Mouse (Mus musculus) hindbrain, embryonic 14.5 days (tissue): ENCODE data around the gene Prrt2. TPM values are rescaled to one million over a fixed set of nuclear protein-coding genes. Genes with fewer than 3 reads are reported as not detected.

Experiments
- ATAC-seq: fragments of 200-750 bp; cut with Nextera tagmentation; 2 replicates; pipeline ENCODE4 v1.8.0; 2017; ENCODE audit warnings: moderate number of reproducible peaks, mild to moderate bottlenecking, moderate TSS enrichment, moderate library complexity; ENCODE audit not compliant: low FRiP score
- DNase-seq: peaks from one replicate; pipeline ENCODE4 v3.0.0-alpha.2; 2015; ENCODE audit warnings: low spot score
- H3K27ac ChIP-seq: fragments of 300-500 bp; sonication (generic); 2 replicates; pipeline ENCODE4 v1.5.1; 2014; ENCODE audit warnings: mild to moderate bottlenecking, moderate library complexity
- H3K27me3 ChIP-seq: fragments of 300-500 bp; sonication (generic); 2 replicates; pipeline ENCODE4 v1.6.1; 2014; ENCODE audit warnings: mild to moderate bottlenecking, low read length, mixed read lengths; ENCODE audit not compliant: control insufficient read depth, insufficient read depth
- H3K36me3 ChIP-seq: fragments of 300-500 bp; sonication (generic); replicated peaks from 2 replicates; pipeline ENCODE4 v1.6.1; 2014; ENCODE audit not compliant: control insufficient read depth, insufficient read depth
- H3K4me1 ChIP-seq: fragments of 300-500 bp; sonication (generic); replicated peaks from 2 replicates; pipeline ENCODE4 v1.6.1; 2014; ENCODE audit warnings: antibody characterized with exemption, low read length, mixed read lengths; ENCODE audit not compliant: control insufficient read depth, insufficient read depth
- H3K4me2 ChIP-seq: fragments of 300-500 bp; sonication (generic); replicated peaks from 2 replicates; pipeline ENCODE4 v1.6.1; 2014; ENCODE audit warnings: mild to moderate bottlenecking, moderate library complexity
- H3K4me3 ChIP-seq: fragments of 300-500 bp; sonication (generic); replicated peaks from 2 replicates; pipeline ENCODE4 v1.5.1; 2014; ENCODE audit warnings: mild to moderate bottlenecking, low read length
- H3K9ac ChIP-seq: fragments of 300-500 bp; sonication (generic); 2 replicates; pipeline ENCODE4 v1.6.1; 2014
- H3K9me3 ChIP-seq: fragments of 300-500 bp; sonication (generic); 2 replicates; pipeline ENCODE4 v1.6.1; 2016; ENCODE audit warnings: low read length; ENCODE audit not compliant: control insufficient read depth
- WGBS: fragments of 180-500 bp; shearing (Covaris S2); extraction: QIAGEN DNeasy Blood & Tissue Kit; methylation state at CpG from one replicate; pipeline ENCODE4 v1.1.7; 2014; 5-methylcytosine and 5-hydroxymethylcytosine counted together
- polyA plus RNA-seq: library from polyadenylated mRNA; unstranded; fragments of >200 nt; fragmentation: Nextera tagmentation; extraction: Ambion mirVana; gene quantifications from 2 replicates; pipeline ENCODE4 v1.2.1, GENCODE M21; 2014

Prrt2 gene
- polyA plus RNA-seq, 1 experiment from 2014 or later, result 46.7 TPM

DNA sequence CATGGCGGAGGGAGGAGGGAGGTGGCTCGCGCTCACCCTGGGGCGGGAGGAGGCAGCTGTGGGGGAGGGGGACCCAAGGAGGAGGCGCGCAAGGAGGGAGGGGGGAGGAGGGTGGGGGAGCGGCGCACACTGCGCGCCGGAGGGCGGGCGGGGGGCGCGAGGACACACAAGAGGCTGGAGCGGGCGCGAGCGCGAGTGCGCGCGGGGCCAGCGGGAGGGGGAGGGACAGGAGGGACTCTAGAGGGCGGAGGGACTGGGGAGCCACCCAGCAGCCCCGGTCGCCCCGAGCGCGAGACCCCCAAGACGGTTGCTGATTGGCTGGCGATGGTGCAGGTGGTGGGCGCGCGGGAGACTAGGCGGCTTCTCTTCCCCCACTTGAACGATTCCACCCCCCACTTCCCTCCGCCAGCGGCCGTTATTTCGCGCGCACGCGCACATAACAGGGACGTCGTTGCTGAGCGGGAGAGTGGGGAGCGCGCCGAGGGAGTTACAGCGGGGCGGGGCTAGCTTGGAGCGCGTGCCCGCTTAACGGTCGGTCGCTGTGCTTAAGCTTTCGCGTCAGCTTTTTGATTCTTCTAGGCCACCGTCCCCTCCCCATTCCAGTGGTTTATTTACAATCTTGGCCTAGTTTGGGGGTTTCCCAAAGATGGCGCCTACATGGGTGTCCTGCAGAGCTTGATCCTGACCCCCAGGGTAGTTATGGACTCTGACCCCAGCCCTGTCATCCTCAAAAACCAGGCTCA is 6.1 kb upstream of the Prrt2 start, which contains the start of gene Maz:
Gene Maz, minus strand, starts transcription at position 54 of the 743 bp plus-strand sequence.
- Histone ChIP-seq H3K27ac (peak within 1 kb of the TSS; percentile 100), H3K4me2 (peak within 1 kb of the TSS; percentile 90), H3K4me1 (peaks cover 33% of the 10 kb centered on the region), H3K9me3 (no peaks in the 10 kb centered on the region), H3K27me3 (no peaks in the 10 kb centered on the region), H3K9ac (peak within 1 kb of the TSS; percentile 99), H3K4me3 (peak within 1 kb of the TSS; percentile 92), H3K36me3 (peaks cover 30% of the 10 kb centered on the region)
- peak; percentile 93 for ATAC-seq
- under 1% methylated on average over 52 of the region's 63 CpGs for WGBS
- DNase-seq, result peak; percentile 100

DNA sequence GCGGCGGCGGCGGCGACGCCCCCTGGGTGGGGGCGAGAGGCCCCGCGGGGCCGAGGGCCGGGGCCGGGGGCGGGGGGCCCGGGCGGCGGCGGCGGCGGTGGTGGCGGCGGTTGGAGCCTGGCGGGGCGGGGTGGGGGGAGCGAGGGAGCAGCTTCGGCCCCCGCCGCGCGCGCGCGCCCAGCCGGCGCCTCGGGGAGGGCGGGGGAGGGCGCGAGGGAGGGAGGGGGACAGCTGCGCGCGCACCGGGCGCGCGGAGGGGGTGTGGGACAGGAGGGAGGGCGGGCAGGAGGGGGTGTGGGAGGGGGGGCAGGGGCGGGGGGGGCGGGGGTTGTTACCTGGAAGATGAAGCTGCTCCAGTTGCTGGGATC is 5.6 kb upstream of the Prrt2 start:
- Histone ChIP-seq H3K4me1 (peaks cover 35% of the 10 kb centered on the region), H3K27me3 (no peaks in the 10 kb centered on the region), H3K9me3 (no peaks in the 10 kb centered on the region), H3K36me3 (peaks cover 32% of the 10 kb centered on the region), H3K4me2 (peak overlapping the region; percentile 90), H3K9ac (peak overlapping the region; percentile 99), H3K27ac (peak overlapping the region; percentile 100), H3K4me3 (peak overlapping the region; percentile 92)
- ATAC-seq (no peak; the same call in 1 of the 2 replicates), DNase-seq (peak; percentile 82)
- WGBS, result no CpG with 5 or more reads among the region's 48 CpGs

DNA sequence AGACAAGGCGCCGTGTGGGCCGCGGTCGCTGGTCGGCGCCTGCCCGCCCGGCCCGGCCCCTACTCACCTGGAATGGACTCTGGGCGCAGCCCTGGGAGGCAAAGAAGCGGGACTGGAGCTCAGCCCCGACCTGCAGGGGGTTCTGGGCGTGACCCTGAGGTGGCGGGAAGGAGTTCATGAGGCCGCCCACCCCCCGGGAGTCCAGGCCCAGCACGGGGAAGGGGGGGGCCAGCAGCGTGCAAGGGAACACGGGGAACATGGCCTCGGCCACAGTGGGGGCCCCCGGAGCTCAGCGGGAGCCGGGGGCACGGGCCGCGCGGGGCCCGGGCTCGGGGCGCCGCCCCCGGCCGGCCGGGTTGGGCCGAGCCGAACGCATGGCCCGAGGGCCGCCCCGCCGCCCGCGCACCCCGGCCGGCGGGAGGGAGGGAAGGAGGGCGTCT is 5.2 kb upstream of the Prrt2 start:
- peaks cover 32% of the 10 kb centered on the region for H3K36me3 ChIP-seq
- ATAC-seq, result peak; percentile 7
- no peaks in the 10 kb centered on the region for H3K9me3 ChIP-seq
- 0% methylated on average over 18 of the region's 48 CpGs for WGBS
- no peaks in the 10 kb centered on the region for H3K27me3 ChIP-seq
- peak overlapping the region; percentile 99 for H3K9ac ChIP-seq
- peak overlapping the region; percentile 92 for H3K4me3 ChIP-seq
- peak overlapping the region; percentile 90 for H3K4me2 ChIP-seq
- peaks cover 39% of the 10 kb centered on the region for H3K4me1 ChIP-seq
- peak; percentile 43 for DNase-seq
- H3K27ac ChIP-seq, result peak overlapping the region; percentile 100

DNA sequence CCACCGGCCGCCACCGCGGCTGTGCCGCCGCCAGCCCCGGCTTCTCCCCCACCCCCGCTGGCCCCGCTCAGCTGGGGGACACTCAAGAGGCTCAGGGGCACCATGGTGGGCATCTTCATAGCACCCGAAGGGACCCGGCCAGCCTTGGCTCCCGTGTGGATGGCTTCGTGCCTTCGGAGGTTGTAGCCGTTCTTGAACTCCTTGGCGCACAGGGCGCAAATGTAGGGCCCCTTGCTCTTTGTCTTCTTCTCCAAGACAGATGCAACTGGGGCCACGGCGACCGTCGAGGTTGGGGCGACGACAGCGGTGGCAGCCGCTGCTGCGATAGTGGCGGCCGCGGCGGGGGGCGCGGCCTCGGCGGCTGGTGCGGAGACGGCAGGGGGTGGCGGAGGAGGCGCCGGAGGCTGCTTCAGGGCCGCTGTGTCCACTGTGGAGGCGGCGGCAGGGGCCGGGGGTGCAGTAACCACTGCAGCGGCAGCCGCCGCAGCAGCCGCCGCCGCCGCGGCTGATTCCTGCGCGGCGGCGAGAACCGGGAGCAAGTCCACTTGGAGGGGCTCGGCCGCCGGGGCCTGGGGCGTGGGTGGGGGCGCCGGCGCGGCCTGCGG is 4.6 kb upstream of the Prrt2 start:
- ATAC-seq (no peak), DNase-seq (no peak)
- Histone ChIP-seq H3K9ac (peak overlapping the region; percentile 99), H3K9me3 (no peaks in the 10 kb centered on the region), H3K27me3 (no peaks in the 10 kb centered on the region), H3K4me2 (peak overlapping the region; percentile 90), H3K27ac (peak overlapping the region; percentile 100), H3K4me3 (peak overlapping the region; percentile 92), H3K4me1 (peaks cover 44% of the 10 kb centered on the region), H3K36me3 (peaks cover 32% of the 10 kb centered on the region)
- WGBS, result under 1% methylated on average over 23 of the region's 65 CpGs

DNA sequence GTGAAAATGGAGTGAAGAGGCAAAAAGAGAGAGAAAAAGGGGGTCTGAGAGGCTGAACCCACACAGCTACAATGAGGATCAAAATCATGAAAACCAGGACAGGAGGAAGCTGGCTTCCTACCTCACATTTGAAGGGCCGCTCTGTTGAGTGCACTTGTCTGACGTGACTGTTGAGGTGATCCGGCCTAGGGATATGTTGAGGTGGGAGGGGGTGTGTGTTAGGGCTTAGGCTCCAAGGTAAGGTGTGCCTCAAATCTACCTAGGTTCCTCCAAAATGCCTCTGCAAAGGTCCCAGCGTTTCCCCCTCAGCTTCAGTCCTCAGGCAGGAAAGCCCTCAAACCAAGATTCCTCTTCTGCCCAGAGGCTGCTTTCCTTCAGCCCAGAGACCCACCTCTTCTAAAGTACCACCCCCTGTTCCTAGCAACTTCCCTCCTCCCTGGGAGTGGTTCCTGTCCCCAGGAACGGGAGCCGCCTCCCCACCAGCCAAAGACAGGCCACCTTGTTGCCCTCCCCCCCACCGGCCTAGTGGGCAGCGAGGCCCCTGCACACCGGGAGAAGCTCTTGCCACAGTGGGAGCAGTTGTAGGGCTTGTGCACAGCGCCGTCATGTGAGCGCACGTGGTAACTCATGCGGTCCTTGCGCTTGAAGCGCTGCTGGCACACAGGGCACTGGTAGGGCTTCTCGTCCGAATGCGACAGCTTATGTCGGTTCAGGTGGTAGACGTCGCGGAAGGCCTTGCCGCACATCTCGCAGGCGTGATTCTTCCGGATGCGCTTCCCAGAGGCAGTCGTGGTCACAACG is 3.9 kb upstream of the Prrt2 start:
- Histone ChIP-seq H3K9ac (peak overlapping the region; percentile 99), H3K27ac (peak overlapping the region; percentile 100), H3K9me3 (no peaks in the 10 kb centered on the region), H3K4me3 (peak overlapping the region; percentile 92), H3K4me1 (peaks cover 51% of the 10 kb centered on the region), H3K4me2 (peak overlapping the region; percentile 90), H3K27me3 (no peaks in the 10 kb centered on the region), H3K36me3 (peaks cover 32% of the 10 kb centered on the region)
- WGBS, result 1% methylated on average over 30 of the region's 30 CpGs
- DNase-seq, result peak; percentile 74
- ATAC-seq, result peak; percentile 21; the same call in 1 of the 2 replicates

DNA sequence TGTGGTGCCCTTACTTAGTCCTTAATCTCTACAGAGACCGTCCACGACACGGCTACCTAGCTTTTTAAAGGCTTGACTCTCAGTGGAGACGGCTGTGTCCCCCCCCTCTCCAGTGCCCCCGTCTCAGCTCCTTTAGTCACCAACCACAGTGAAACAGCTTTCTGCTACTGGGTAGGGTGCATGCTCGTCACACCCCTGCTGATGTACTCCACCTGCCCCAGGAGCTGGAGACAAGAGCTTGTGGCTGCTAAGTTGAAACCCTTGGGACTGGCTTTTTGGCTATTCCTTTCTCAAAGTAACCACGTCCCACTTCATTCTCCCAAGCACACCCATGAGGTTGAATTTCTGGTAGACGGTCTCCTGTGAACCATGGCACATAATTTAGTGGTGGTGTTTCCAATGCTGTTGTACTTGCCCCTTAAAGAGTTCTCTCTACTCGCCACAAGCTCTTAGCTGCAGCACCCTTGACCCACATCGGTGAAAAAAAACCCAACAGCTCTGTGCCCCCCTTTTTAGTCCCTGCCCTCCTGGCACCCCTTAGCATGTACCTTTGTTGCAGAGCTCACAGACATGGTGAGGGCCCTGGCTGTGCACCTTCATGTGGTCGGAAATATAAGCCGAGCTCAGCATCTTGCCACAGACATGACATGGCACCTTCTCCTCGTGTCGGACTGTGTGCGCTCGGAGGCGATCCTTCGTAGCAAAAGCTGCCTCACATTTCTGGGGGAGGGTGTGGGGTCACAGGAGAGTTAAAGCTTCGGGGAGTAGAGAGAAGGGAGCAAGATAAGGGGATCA is 3.1 kb upstream of the Prrt2 start:
- peak overlapping the region; percentile 92 for H3K4me3 ChIP-seq
- peak overlapping the region; percentile 100 for H3K27ac ChIP-seq
- peak overlapping the region; percentile 99 for H3K9ac ChIP-seq
- no peaks in the 10 kb centered on the region for H3K9me3 ChIP-seq
- no peaks in the 10 kb centered on the region for H3K27me3 ChIP-seq
- DNase-seq (no peak), ATAC-seq (no peak)
- 23% methylated on average over 19 of the region's 19 CpGs for WGBS
- H3K4me1 ChIP-seq, result peaks cover 55% of the 10 kb centered on the region
- H3K4me2 ChIP-seq, result peak overlapping the region; percentile 90
- H3K36me3 ChIP-seq, result peaks cover 32% of the 10 kb centered on the region

DNA sequence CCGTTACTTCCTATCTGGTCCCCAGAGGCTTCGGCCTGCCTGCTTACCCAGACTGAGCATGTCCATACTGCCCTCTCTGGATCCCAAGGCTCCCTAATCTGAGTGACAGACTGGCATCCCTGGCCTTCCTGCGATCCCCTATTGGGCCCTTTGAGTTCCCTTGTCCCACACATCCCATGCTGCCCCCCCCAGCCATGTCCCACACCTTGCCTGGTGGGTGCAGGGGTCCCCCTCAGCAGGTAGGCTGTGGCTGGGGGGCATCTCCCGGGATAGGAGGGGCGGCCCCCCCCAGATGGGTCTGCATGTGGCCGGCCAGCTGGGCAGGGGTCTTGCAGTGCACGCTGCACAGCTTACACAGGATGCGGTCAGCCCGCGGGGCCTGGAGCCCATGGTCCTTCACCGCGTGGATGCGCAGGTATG is 2.3 kb upstream of the Prrt2 start:
- Histone ChIP-seq H3K4me2 (peak overlapping the region; percentile 90), H3K4me3 (peak overlapping the region; percentile 92), H3K27ac (no peak overlapping the region), H3K36me3 (peaks cover 32% of the 10 kb centered on the region), H3K4me1 (peaks cover 55% of the 10 kb centered on the region), H3K27me3 (no peaks in the 10 kb centered on the region), H3K9ac (peak overlapping the region; percentile 99), H3K9me3 (no peaks in the 10 kb centered on the region)
- 71% methylated on average over 13 of the region's 13 CpGs for WGBS
- ATAC-seq (no peak), DNase-seq (no peak)

DNA sequence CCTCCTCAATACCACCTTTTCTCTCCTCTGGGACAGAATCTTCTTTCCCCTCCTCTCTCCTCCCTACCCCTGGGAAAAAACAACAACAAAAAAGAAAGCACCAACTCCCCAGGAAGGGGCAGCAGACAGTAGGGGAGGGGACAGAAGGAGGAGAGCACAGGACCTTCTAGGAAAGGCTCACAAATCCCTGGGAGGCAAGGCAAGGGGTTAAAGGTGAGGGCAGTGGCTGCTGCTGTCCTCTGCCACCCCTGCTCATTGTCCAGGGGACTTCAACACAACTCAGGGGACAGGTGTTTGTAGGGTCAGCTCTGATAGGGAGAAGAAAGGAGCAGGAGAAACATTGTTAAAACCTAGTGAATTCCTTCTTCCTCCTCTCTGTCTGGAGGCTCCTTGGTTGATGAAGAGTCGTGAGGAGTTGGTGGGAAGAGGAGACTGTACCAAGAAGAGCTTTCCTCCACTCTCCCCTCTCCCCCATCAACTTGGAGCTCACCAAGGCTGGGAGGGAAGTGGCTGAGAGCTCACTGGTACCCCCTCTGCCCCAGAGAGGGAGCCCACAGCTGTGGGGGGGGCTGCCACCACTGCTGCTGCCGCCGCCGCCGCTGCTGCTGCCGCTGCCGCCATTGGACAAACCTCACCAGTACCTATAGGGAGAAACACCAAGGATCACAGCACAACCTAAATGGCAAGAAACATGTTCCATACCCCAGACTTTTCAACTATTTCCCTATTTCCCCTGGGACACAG is 1.7 kb upstream of the Prrt2 start:
- Histone ChIP-seq H3K36me3 (peaks cover 32% of the 10 kb centered on the region), H3K27me3 (no peaks in the 10 kb centered on the region), H3K4me3 (peak overlapping the region; percentile 92; the same call in 1 of the 2 replicates), H3K4me1 (peaks cover 51% of the 10 kb centered on the region), H3K27ac (no peak overlapping the region), H3K9ac (peak overlapping the region; percentile 99), H3K9me3 (no peaks in the 10 kb centered on the region), H3K4me2 (peak overlapping the region; percentile 90)
- WGBS, result 74% methylated on average over 7 of the region's 7 CpGs
- DNase-seq (no peak), ATAC-seq (no peak)
